Mouse (Mus musculus): ENCODE results near the gene Hist1h2ai. TPM values are rescaled to one million over a fixed set of nuclear protein-coding genes. Genes with fewer than 3 reads are reported as not detected.
"Not testable (repeated sequence)": the region's sequence is repeated elsewhere in the genome, so short reads cannot be mapped to it uniquely, and the experiment has no call there.

The Hist1h2ai gene
- total and polyA plus RNA-seq, 3 experiments = 1.6 to 9.1 (median 3.5) TPM

GRCm38 (mm10) chr13:21734906-21735767, 18.9 kb downstream of the Hist1h2ai start, which contains the start of gene Hist1h4j:
TSS of gene Hist1h4j (plus strand) at chr13:21735064.
- not testable (repeated sequence) for H3K27me3 ChIP-seq (ENCODE audit: control insufficient read depth, insufficient read depth, low read length); H3K36me3 ChIP-seq (ENCODE audit: control insufficient read depth, insufficient read depth, low read length); H3K4me1 ChIP-seq (ENCODE audit: control insufficient read depth, insufficient read depth, low read length); H3K79me2 ChIP-seq (replicated peaks; ENCODE audit: control insufficient read depth, insufficient read depth, low read length)
- DNase-seq = peak; percentile 71 to 77
- intact Hi-C loops (cut with DNase I) = loop anchor here (1.0 to 2.0 kb wide), 3 partner anchors 16 to 24 kb away; partner anchors contain the start of gene Hist1h4k
- H3K27ac ChIP-seq = peak within 1 kb of the TSS; percentile 67
- H3K4me3 ChIP-seq = peak within 1 kb of the TSS; percentile 40
- 1% methylated on average over 48 of the region's 56 CpGs for WGBS
- peak; percentile 75 for TF ChIP-seq POLR2A (IDR thresholded peaks at IDR 0.05; ENCODE audit: insufficient read depth, low read depth, low read length)
- H3K9ac ChIP-seq (ENCODE audit: low read depth, low read length) = peak within 1 kb of the TSS; percentile 37

GRCm38 (mm10) chr13:21745006-21745405, 28.8 kb downstream of the Hist1h2ai start:
- no peaks in the 10 kb centered on the region; the same call in 1 of the 2 replicates for H3K4me1 ChIP-seq (ENCODE audit: control insufficient read depth, insufficient read depth, low read length)
- no peak overlapping the region for H3K4me3 ChIP-seq
- peaks cover 2% of the 10 kb centered on the region; the same call in 1 of the 2 replicates for H3K36me3 ChIP-seq (ENCODE audit: control insufficient read depth, insufficient read depth, low read length)
- TF ChIP-seq EP300 (IDR thresholded peaks at IDR 0.05; ENCODE audit: insufficient read depth, low read depth, low read length) = no peak
- no peak for TF ChIP-seq CTCF (IDR thresholded peaks at IDR 0.05)
- no peak for TF ChIP-seq POLR2A (IDR thresholded peaks at IDR 0.05; ENCODE audit: insufficient read depth, low read depth, low read length)
- H3K9ac ChIP-seq (ENCODE audit: low read depth, low read length) = no peak overlapping the region
- no peaks in the 10 kb centered on the region for H3K79me2 ChIP-seq (replicated peaks; ENCODE audit: control insufficient read depth, insufficient read depth, low read length)
- no peak for DNase-seq
- H3K27ac ChIP-seq = no peak overlapping the region
- 79% methylated on average over 1 of the region's 1 CpGs for WGBS
- H3K27me3 ChIP-seq (ENCODE audit: control insufficient read depth, insufficient read depth, low read length) = no peaks in the 10 kb centered on the region
- intact Hi-C loops (cut with DNase I) = no loop called here

GRCm38 (mm10) chr13:21749387-21750158, 33.4 kb downstream of the Hist1h2ai start:
- Histone ChIP-seq H3K27ac (no peak overlapping the region; the same call in 1 of the 2 replicates), H3K36me3 (ENCODE audit: control insufficient read depth, insufficient read depth, low read length) (peaks cover 2% of the 10 kb centered on the region; the same call in 1 of the 2 replicates), H3K27me3 (ENCODE audit: control insufficient read depth, insufficient read depth, low read length) (no peaks in the 10 kb centered on the region), H3K9ac (ENCODE audit: low read depth, low read length) (peak overlapping the region; percentile 69; the same call in 1 of the 2 replicates), H3K4me1 (ENCODE audit: control insufficient read depth, insufficient read depth, low read length) (no peaks in the 10 kb centered on the region; the same call in none of the 2 replicates), H3K79me2 (replicated peaks; ENCODE audit: control insufficient read depth, insufficient read depth, low read length) (no peaks in the 10 kb centered on the region), H3K4me3 (peak overlapping the region; percentile 52)
- no peak for TF ChIP-seq POLR2A (IDR thresholded peaks at IDR 0.05; ENCODE audit: insufficient read depth, low read depth, low read length)
- TF ChIP-seq EP300 (IDR thresholded peaks at IDR 0.05; ENCODE audit: insufficient read depth, low read depth, low read length) = no peak
- TF ChIP-seq CTCF (IDR thresholded peaks at IDR 0.05) = no peak
- DNase-seq = no peak
- intact Hi-C loops (cut with DNase I) = loop anchor here (2.0 to 10.0 kb wide), 6 partner anchors 15 to 1985 kb away; partner anchors contain the start of genes Hist1h1c, Hist1h2ac, Hist1h2ag and Hist1h2bc
- WGBS = 27% methylated on average over 5 of the region's 5 CpGs

GRCm38 (mm10) chr13:21750159-21751017, 34.2 kb downstream of the Hist1h2ai start, which contains the start of gene Hist1h4k:
TSS of gene Hist1h4k (minus strand) at chr13:21750505.
- peak within 1 kb of the TSS; percentile 48 for H3K27ac ChIP-seq

GRCm38 (mm10) chr13:21751417-21751816, 35.2 kb downstream of the Hist1h2ai start:
- no peaks in the 10 kb centered on the region; the same call in none of the 2 replicates for H3K4me1 ChIP-seq (ENCODE audit: control insufficient read depth, insufficient read depth, low read length)
- no peak overlapping the region for H3K27ac ChIP-seq
- TF ChIP-seq CTCF (IDR thresholded peaks at IDR 0.05) = no peak
- no peak for TF ChIP-seq POLR2A (IDR thresholded peaks at IDR 0.05; ENCODE audit: insufficient read depth, low read depth, low read length)
- no peak for TF ChIP-seq EP300 (IDR thresholded peaks at IDR 0.05; ENCODE audit: insufficient read depth, low read depth, low read length)
- H3K36me3 ChIP-seq (ENCODE audit: control insufficient read depth, insufficient read depth, low read length) = peaks cover 2% of the 10 kb centered on the region; the same call in 1 of the 2 replicates
- no peak overlapping the region for H3K9ac ChIP-seq (ENCODE audit: low read depth, low read length)
- DNase-seq = no peak
- H3K4me3 ChIP-seq = no peak overlapping the region
- intact Hi-C loops (cut with DNase I) = loop anchor here (2.0 to 10.0 kb wide), 6 partner anchors 17 to 1983 kb away; partner anchors contain the start of genes Hist1h1c, Hist1h2ac, Hist1h2ag and Hist1h2bc
- H3K27me3 ChIP-seq (ENCODE audit: control insufficient read depth, insufficient read depth, low read length) = no peaks in the 10 kb centered on the region
- no peaks in the 10 kb centered on the region for H3K79me2 ChIP-seq (replicated peaks; ENCODE audit: control insufficient read depth, insufficient read depth, low read length)

More at GRCm38 (mm10) chr13:21750159-21751017, 34.2 kb downstream of the Hist1h2ai start, which contains the start of gene Hist1h4k:
- peak; percentile 87 for TF ChIP-seq POLR2A (IDR thresholded peaks at IDR 0.05; ENCODE audit: insufficient read depth, low read depth, low read length)
- not testable (repeated sequence) for H3K79me2 ChIP-seq (replicated peaks; ENCODE audit: control insufficient read depth, insufficient read depth, low read length); H3K4me1 ChIP-seq (ENCODE audit: control insufficient read depth, insufficient read depth, low read length); H3K36me3 ChIP-seq (ENCODE audit: control insufficient read depth, insufficient read depth, low read length); H3K27me3 ChIP-seq (ENCODE audit: control insufficient read depth, insufficient read depth, low read length)
- Histone ChIP-seq H3K9ac (ENCODE audit: low read depth, low read length) (peak within 1 kb of the TSS; percentile 69), H3K4me3 (peak within 1 kb of the TSS; percentile 52)
- DNase-seq = peak; percentile 89
- intact Hi-C loops (cut with DNase I) = loop anchor here (2.0 to 10.0 kb wide), 6 partner anchors 16 to 1984 kb away; partner anchors contain the start of genes Hist1h1c, Hist1h2ac, Hist1h2ag and Hist1h2bc
- 1% methylated on average over 52 of the region's 56 CpGs for WGBS

Measured in heart, adult 2 months (tissue).